ENCODE assay signal across 9 mouse cellular contexts in genomic region chr15:51635129-51635920, GRCm38 (mm10).
DNase-seq lines count a peak whose midpoint lies in the region; ATAC-seq and TF ChIP-seq lines count a peak whose summit lies in the region.
"Had no signal": no experiment of that assay in that cellular context is flagged by ENCODE, and none has a peak within 500 bp of the region (broad histone marks: within the 10 kb centered on the region; RNA-seq: fewer than 3 reads in every experiment).

No protein-coding gene starts in this region.

- no peak for DNase-seq in intestine, embryonic 14.5 days (ENCODE audit: low spot score)
- peak; percentile 46 for DNase-seq in MN1 (ENCODE audit: low spot score)
- no peak for DNase-seq in limb, embryonic 14.5 days (ENCODE audit: low spot score)
- DNase-seq in adrenal gland, adult (ENCODE audit: inconsistent age in 2 of 2, low spot score in 1 of 2), result no peak
- DNase-seq in urinary bladder, postnatal 14 days (ENCODE audit: low spot score), result no peak
- DNase-seq: thymus, adult 18-20 months had no signal

- H3K9ac ChIP-seq in intestine, embryonic 14.5 days (ENCODE audit: low read length), result no peak overlapping the region
- H3K9ac ChIP-seq in intestine, embryonic 16.5 days (ENCODE audit: low read depth, low read length), result no peak overlapping the region
- H3K9ac ChIP-seq in embryonic facial prominence, embryonic 15.5 days, result no peak overlapping the region
- no peak overlapping the region for H3K9ac ChIP-seq in limb, embryonic 14.5 days (ENCODE audit: low read depth, low read length, severe bottlenecking)

- no peaks in the 10 kb centered on the region for H3K36me3 ChIP-seq in intestine, embryonic 14.5 days (ENCODE audit: control insufficient read depth, insufficient read depth, low read length)
- no peaks in the 10 kb centered on the region for H3K36me3 ChIP-seq in intestine, embryonic 16.5 days (ENCODE audit: control insufficient read depth, insufficient read depth, low read length)
- no peaks in the 10 kb centered on the region for H3K36me3 ChIP-seq in embryonic facial prominence, embryonic 15.5 days
- H3K36me3 ChIP-seq in limb, embryonic 14.5 days (ENCODE audit: control insufficient read depth, insufficient read depth, low read length), result no peaks in the 10 kb centered on the region

- no peak overlapping the region for H3K4me3 ChIP-seq in intestine, embryonic 14.5 days (ENCODE audit: low read depth, low read length)
- H3K4me3 ChIP-seq in intestine, embryonic 16.5 days (ENCODE audit: low read length), result no peak overlapping the region
- H3K4me3 ChIP-seq in embryonic facial prominence, embryonic 15.5 days (replicated peaks), result no peak overlapping the region
- H3K4me3 ChIP-seq in limb, embryonic 14.5 days (replicated peaks; ENCODE audit: low read length), result no peak overlapping the region

- no peak overlapping the region for H3K27ac ChIP-seq in intestine, embryonic 14.5 days (ENCODE audit: low read depth)
- H3K27ac ChIP-seq in intestine, embryonic 16.5 days (ENCODE audit: low read length), result no peak overlapping the region
- H3K27ac ChIP-seq in embryonic facial prominence, embryonic 15.5 days (replicated peaks), result no peak overlapping the region
- H3K27ac ChIP-seq in limb, embryonic 14.5 days (replicated peaks; ENCODE audit: low read depth, low read length), result no peak overlapping the region

- no peaks in the 10 kb centered on the region for H3K9me3 ChIP-seq in intestine, embryonic 14.5 days (ENCODE audit: control insufficient read depth, low read length)
- no peaks in the 10 kb centered on the region for H3K9me3 ChIP-seq in intestine, embryonic 16.5 days (ENCODE audit: control insufficient read depth, low read length)
- H3K9me3 ChIP-seq in embryonic facial prominence, embryonic 15.5 days (replicated peaks), result no peaks in the 10 kb centered on the region
- no peaks in the 10 kb centered on the region for H3K9me3 ChIP-seq in limb, embryonic 14.5 days (ENCODE audit: control insufficient read depth, low read length)

- WGBS in intestine, embryonic 14.5 days, result 51% methylated on average over 21 of the region's 21 CpGs
- WGBS in intestine, embryonic 16.5 days, result 46% methylated on average over 21 of the region's 21 CpGs
- 51% methylated on average over 21 of the region's 21 CpGs for WGBS in embryonic facial prominence, embryonic 15.5 days
- WGBS in limb, embryonic 14.5 days, result 47% methylated on average over 21 of the region's 21 CpGs

- no peaks in the 10 kb centered on the region for H3K27me3 ChIP-seq in intestine, embryonic 14.5 days (replicated peaks; ENCODE audit: control insufficient read depth, insufficient read depth, low read length)
- H3K27me3 ChIP-seq in intestine, embryonic 16.5 days (replicated peaks; ENCODE audit: control insufficient read depth, insufficient read depth, low read length), result no peaks in the 10 kb centered on the region
- no peaks in the 10 kb centered on the region for H3K27me3 ChIP-seq in embryonic facial prominence, embryonic 15.5 days
- 0 out of 2 replicates have a peak, but pooled peaks cover 4% of the 10 kb centered on the region for H3K27me3 ChIP-seq in limb, embryonic 14.5 days (ENCODE audit: control insufficient read depth, insufficient read depth, low read length)

- peaks cover 4% of the 10 kb centered on the region; the same call in 1 of the 2 replicates for H3K4me1 ChIP-seq in intestine, embryonic 14.5 days (replicated peaks; ENCODE audit: control insufficient read depth, insufficient read depth, low read length)
- no peaks in the 10 kb centered on the region for H3K4me1 ChIP-seq in intestine, embryonic 16.5 days (ENCODE audit: control insufficient read depth, insufficient read depth, low read length)
- peaks cover 8% of the 10 kb centered on the region; the same call in 1 of the 2 replicates for H3K4me1 ChIP-seq in embryonic facial prominence, embryonic 15.5 days
- H3K4me1 ChIP-seq in limb, embryonic 14.5 days (ENCODE audit: control insufficient read depth, insufficient read depth, low read length), result peaks cover 10% of the 10 kb centered on the region

- peak overlapping the region; percentile 21; the same call in 1 of the 2 replicates for H3K4me2 ChIP-seq in intestine, embryonic 14.5 days (ENCODE audit: low read length)
- H3K4me2 ChIP-seq in intestine, embryonic 16.5 days (ENCODE audit: low read depth, low read length), result no peak overlapping the region
- peak overlapping the region; percentile 17; the same call in 1 of the 2 replicates for H3K4me2 ChIP-seq in embryonic facial prominence, embryonic 15.5 days (replicated peaks)
- peak overlapping the region; percentile 6; the same call in 1 of the 2 replicates for H3K4me2 ChIP-seq in limb, embryonic 14.5 days (replicated peaks; ENCODE audit: low read depth, low read length, severe bottlenecking)

- TF ChIP-seq POLR2A in limb, embryonic 14.5 days (IDR thresholded peaks at IDR 0.05; ENCODE audit: borderline replicate concordance, extremely low read depth, insufficient read depth, insufficient read length), result no peak

- no peak for ATAC-seq in intestine, embryonic 14.5 days (replicated peaks; ENCODE audit: low FRiP score, low TSS enrichment, low read depth)
- ATAC-seq in intestine, embryonic 16.5 days, result no peak
- no peak for ATAC-seq in embryonic facial prominence, embryonic 15.5 days (ENCODE audit: insufficient number of reproducible peaks, low FRiP score, low TSS enrichment, low read depth)
- ATAC-seq in limb, embryonic 14.5 days (ENCODE audit: low FRiP score, low read depth), result no peak
- ATAC-seq in inflammation-experienced regulatory T-cells, adult 6 months, result no peak
